Mouse (Mus musculus): Measurements from ENCODE around the gene Aif1. TPM values are rescaled to one million over a fixed set of nuclear protein-coding genes. Genes with fewer than 3 reads are reported as not detected.

Aif1 gene
- total and polyA plus RNA-seq, 3 experiments = 0.42 to 0.45 TPM; not detected in 1

GRCm38 (mm10) chr17:35161421-35161820 lies 14.4 kb downstream of the Aif1 start:
- Histone ChIP-seq H3K9ac (ENCODE audit: control insufficient read depth, low read depth, low read length, poor library complexity, severe bottlenecking) (no peak overlapping the region), H3K9me3 (replicated peaks; ENCODE audit: insufficient read depth, low read length) (no peaks in the 10 kb centered on the region), H3K27me3 (ENCODE audit: control insufficient read depth in 1 of 2, insufficient read depth in 2 of 2, low read length in 2 of 2) (no peaks in the 10 kb centered on the region), H3K27ac (ENCODE audit: control insufficient read depth, low read depth, low read length) (no peak overlapping the region), H3K36me3 (ENCODE audit: control insufficient read depth in 1 of 2, insufficient read depth in 2 of 2, low read length in 2 of 2) (peaks cover 21 to 39% of the 10 kb centered on the region in 2 experiments), H3K79me2 (ENCODE audit: control insufficient read depth, insufficient read depth, low read length, poor library complexity) (peaks cover 67% of the 10 kb centered on the region), H3K4me1 (ENCODE audit: control insufficient read depth in 1 of 2, insufficient read depth in 2 of 2, low read length in 2 of 2) (peaks cover 3 to 13% of the 10 kb centered on the region in 2 experiments; a peak in 3 of 4 replicates), H3K4me3 (ENCODE audit: control insufficient read depth in 1 of 2, insufficient read depth in 1 of 2, low read depth in 2 of 2, low read length in 2 of 2) (no peak overlapping the region)
- DNase-seq (ENCODE audit: low read depth, low spot score) = no peak
- TF ChIP-seq JUND (IDR thresholded peaks at IDR 0.05; ENCODE audit: low read depth, low read length) (no peak), MYB (IDR thresholded peaks at IDR 0.05; ENCODE audit: low read depth, low read length) (no peak), USF1 (IDR thresholded peaks at IDR 0.05; ENCODE audit: low read depth, low read length) (no peak), GABPA (IDR thresholded peaks at IDR 0.05; ENCODE audit: low read depth, low read length) (no peak), MAFK (IDR thresholded peaks at IDR 0.05; ENCODE audit: borderline replicate concordance, low read depth, low read length) (no peak), USF2 (IDR thresholded peaks at IDR 0.05; ENCODE audit: borderline replicate concordance in 1 of 2, insufficient read depth in 1 of 2, low read depth in 1 of 2, low read length in 2 of 2) (no peak)

DNA sequence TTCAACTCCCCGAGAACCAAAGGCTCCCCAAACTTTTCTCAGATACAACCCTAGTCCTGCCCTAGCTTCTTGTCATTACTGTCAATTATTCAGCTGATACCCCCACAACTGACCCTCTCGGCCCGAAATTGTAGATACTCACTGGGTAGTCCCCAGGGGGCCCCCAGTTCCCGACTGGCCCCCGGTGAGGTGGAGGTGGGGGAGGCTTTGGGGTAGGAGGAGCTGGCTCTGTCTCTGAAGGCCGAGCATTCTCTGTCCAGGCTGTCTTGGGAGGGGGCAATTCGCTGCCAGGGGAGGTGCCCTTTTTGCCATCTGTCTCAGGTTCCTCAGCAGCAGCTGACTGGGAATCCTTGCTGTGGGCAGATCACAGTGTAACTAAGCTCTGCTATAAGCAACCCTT lies 16.2 kb downstream of the Aif1 start:
- H3K27ac ChIP-seq (ENCODE audit: control insufficient read depth, low read depth, low read length) = no peak overlapping the region
- H3K27me3 ChIP-seq (ENCODE audit: control insufficient read depth in 1 of 2, insufficient read depth in 2 of 2, low read length in 2 of 2) = no peaks in the 10 kb centered on the region
- no peak overlapping the region for H3K9ac ChIP-seq (ENCODE audit: control insufficient read depth, low read depth, low read length, poor library complexity, severe bottlenecking)
- H3K79me2 ChIP-seq (ENCODE audit: control insufficient read depth, insufficient read depth, low read length, poor library complexity) = peaks cover 73% of the 10 kb centered on the region
- TF ChIP-seq HCFC1 (IDR thresholded peaks at IDR 0.05; ENCODE audit: low read depth, low read length) (no peak), E2F4 (IDR thresholded peaks at IDR 0.05; ENCODE audit: borderline replicate concordance, low read depth, low read length) (no peak), TBP (IDR thresholded peaks at IDR 0.05; ENCODE audit: low read depth, low read length) (no peak), ZC3H11A (IDR thresholded peaks at IDR 0.05; ENCODE audit: low read depth, low read length) (no peak), POLR2AphosphoS5 (IDR thresholded peaks at IDR 0.05; ENCODE audit: borderline replicate concordance, low read depth, low read length) (no peak), MEF2A (IDR thresholded peaks at IDR 0.05; ENCODE audit: extremely low read depth, insufficient replicate concordance, low read depth, low read length, poor library complexity, severe bottlenecking) (no peak), GABPA (IDR thresholded peaks at IDR 0.05; ENCODE audit: low read depth, low read length) (no peak), CHD2 (IDR thresholded peaks at IDR 0.05; ENCODE audit: low read length) (no peak), UBTF (IDR thresholded peaks at IDR 0.05; ENCODE audit: borderline replicate concordance, insufficient read depth, low read depth, low read length) (no peak), USF1 (IDR thresholded peaks at IDR 0.05; ENCODE audit: low read depth, low read length) (no peak), GATA1 (IDR thresholded peaks at IDR 0.05; ENCODE audit: low read depth, low read length) (no peak)
- H3K4me1 ChIP-seq (ENCODE audit: control insufficient read depth in 1 of 2, insufficient read depth in 2 of 2, low read length in 2 of 2) = peaks cover 0 to 7% of the 10 kb centered on the region in 2 experiments; a peak in 1 of 4 replicates
- no peak for DNase-seq (ENCODE audit: low read depth, low spot score)
- H3K4me3 ChIP-seq (ENCODE audit: control insufficient read depth in 1 of 2, insufficient read depth in 1 of 2, low read depth in 2 of 2, low read length in 2 of 2) = no peak overlapping the region
- H3K9me3 ChIP-seq (replicated peaks; ENCODE audit: insufficient read depth, low read length) = no peaks in the 10 kb centered on the region
- H3K36me3 ChIP-seq (ENCODE audit: control insufficient read depth in 1 of 2, insufficient read depth in 2 of 2, low read length in 2 of 2) = peaks cover 15 to 41% of the 10 kb centered on the region in 2 experiments
